Mouse (Mus musculus): Measurements from ENCODE around the gene Tbc1d2b.

DNA sequence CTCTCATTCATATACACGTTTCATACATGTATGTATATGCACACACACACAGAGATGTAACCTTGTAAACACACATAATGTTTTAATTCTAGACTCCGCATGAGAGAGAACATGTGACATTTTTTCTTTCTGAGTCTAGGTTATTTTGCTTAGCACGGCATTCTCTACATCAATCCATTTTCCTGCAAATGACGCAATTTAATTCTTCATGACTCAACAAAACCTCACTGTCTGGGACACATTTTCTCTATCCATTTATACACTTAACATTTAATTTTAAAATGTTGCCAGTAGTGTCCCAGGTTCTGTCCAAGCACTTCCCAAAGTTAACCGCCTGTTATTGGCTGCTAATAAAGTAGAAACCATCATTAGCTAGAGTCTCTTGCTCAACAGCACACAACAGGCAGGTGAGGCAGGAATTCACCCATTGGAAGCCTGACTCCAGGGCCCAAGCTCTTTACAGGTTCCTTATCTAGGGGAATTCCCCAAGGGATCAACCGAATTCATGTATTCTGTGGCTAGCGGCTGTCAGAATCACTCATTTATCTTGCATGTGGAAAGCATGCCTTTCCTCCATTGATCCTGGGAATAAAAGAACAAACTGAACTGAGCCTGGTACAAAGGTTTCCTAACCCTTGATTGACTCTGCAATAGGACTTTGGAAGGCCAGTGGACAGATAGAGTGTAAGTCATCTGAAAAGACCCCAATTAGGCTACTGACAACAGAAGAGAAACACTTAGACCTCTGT is 7.8 kb downstream of the Tbc1d2b start:
- no peak for TF ChIP-seq CTCF (IDR thresholded peaks at IDR 0.05; ENCODE audit: control insufficient read depth, insufficient read depth, insufficient read length)
- no peak for TF ChIP-seq CEBPB (IDR thresholded peaks at IDR 0.05; ENCODE audit: low read depth)
- TF ChIP-seq FOSL1 (IDR thresholded peaks at IDR 0.05; ENCODE audit: insufficient read depth, low read length, poor library complexity, severe bottlenecking), result no peak
- no peak for TF ChIP-seq MYOG (IDR thresholded peaks at IDR 0.05; ENCODE audit: control insufficient read depth, extremely low read depth, insufficient read length)
- no peak for TF ChIP-seq MYOD1 (IDR thresholded peaks at IDR 0.05; ENCODE audit: control insufficient read depth, insufficient read length, low read depth)
